Mouse (Mus musculus): ENCODE measurements around the gene Kalrn.

DNA sequence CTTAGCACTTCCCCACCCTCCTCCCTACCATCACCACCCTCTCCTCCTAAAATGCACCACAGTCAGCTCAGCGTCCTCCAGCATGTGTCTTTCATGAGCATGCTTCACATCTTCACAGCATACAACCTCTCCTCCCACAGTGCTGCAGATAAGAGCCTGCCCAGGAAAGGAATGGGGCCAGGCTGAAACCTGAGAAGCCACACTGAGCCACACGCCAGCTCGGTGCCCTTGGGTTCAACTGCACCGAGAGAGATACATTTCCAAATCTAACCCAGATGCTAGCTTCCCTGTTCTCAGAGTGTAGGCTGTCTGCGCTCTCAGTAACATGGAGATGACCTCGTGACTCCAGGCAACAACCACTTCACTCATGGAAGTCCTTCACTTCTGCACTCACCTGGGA, 151.9 kb downstream of the Kalrn start:
- no peak for TF ChIP-seq GATA1 (IDR thresholded peaks at IDR 0.05; ENCODE audit: low read length)
- no peak for TF ChIP-seq TAL1 (IDR thresholded peaks at IDR 0.05; ENCODE audit: low read length)
